Mouse (Mus musculus): Measurements from ENCODE around the gene Ak1. TPM values are rescaled to one million over a fixed set of nuclear protein-coding genes. Genes with fewer than 3 reads are reported as not detected.

Gene Ak1
- total and polyA plus RNA-seq, 3 experiments = 1.4 to 3.9 (median 1.5) TPM

DNA sequence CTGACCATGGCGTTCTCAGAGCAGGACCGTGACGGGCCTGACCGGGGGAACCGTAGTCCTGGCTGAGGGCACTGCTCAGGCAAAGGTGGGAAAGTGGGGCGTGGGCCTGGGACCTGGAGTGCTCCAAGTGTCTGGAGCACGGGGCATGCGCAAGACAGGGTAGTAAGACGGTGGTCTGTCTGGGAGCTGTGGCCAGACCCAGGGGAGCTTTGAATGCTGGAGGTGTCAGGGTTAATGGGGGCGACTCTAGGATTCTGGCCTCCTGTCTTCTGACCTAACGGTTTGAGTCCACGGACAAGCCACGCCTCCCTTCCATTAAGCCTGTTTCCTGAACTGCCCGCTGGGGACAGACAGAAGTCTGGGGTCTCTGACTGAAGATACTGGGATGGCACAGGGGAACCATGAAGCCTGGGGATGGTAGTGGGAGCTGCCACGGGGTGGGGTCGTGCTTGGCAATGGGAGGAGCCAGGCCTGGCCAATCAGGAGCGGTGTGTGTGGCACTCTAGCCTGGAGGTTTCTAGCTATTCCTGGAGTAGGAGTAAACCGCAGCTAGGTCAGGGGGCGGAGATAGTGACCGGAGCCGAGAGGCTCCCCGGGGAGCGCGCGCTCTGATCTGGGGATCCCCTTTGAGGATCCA is 13.3 kb upstream of the Ak1 start (continued):
- TF ChIP-seq CHD1 (IDR thresholded peaks at IDR 0.05; ENCODE audit: low read depth, low read length) (no peak; the same call in 1 of the 2 replicates), SIN3A (IDR thresholded peaks at IDR 0.05; ENCODE audit: low read length) (peak; percentile 75), BHLHE40 (IDR thresholded peaks at IDR 0.05; ENCODE audit: low read depth, low read length) (no peak; the same call in 1 of the 2 replicates), EP300 (IDR thresholded peaks at IDR 0.05; ENCODE audit: low read length) (no peak), NELFE (IDR thresholded peaks at IDR 0.05; ENCODE audit: low read depth, low read length) (0 out of 2 replicates have a peak, but pooled peaks have one; percentile 6), PAX5 (IDR thresholded peaks at IDR 0.05; ENCODE audit: low read length) (no peak), ZKSCAN1 (IDR thresholded peaks at IDR 0.05; ENCODE audit: borderline replicate concordance, low read depth, low read length) (no peak), ELF1 (IDR thresholded peaks at IDR 0.05; ENCODE audit: low read depth, low read length) (0 out of 2 replicates have a peak, but pooled peaks have one; percentile 28), MYC (IDR thresholded peaks at IDR 0.05; ENCODE audit: low read depth, low read length) (no peak), ZC3H11A (IDR thresholded peaks at IDR 0.05; ENCODE audit: low read depth, low read length) (no peak), CTCF (conservative IDR thresholded peaks at IDR 0.05 in 1 of 2, IDR thresholded peaks at IDR 0.05 in 1 of 2; ENCODE audit: low read depth in 2 of 2, low read length in 2 of 2) (peak in 1 of 2 experiments; percentile 0; a peak in 1 of 4 replicates), USF1 (IDR thresholded peaks at IDR 0.05; ENCODE audit: low read depth, low read length) (no peak), HCFC1 (IDR thresholded peaks at IDR 0.05; ENCODE audit: low read depth, low read length) (no peak; the same call in 1 of the 2 replicates), ZMIZ1 (IDR thresholded peaks at IDR 0.05; ENCODE audit: low read depth, low read length) (no peak), POLR2A (IDR thresholded peaks at IDR 0.05; ENCODE audit: low read depth, low read length) (peak; percentile 34; the same call in 1 of the 2 replicates), UBTF (IDR thresholded peaks at IDR 0.05; ENCODE audit: low read depth, low read length) (no peak)

GRCm38 (mm10) chr2:32608778-32609435 is 12.7 kb upstream of the Ak1 start:
- peaks cover 11 to 39% of the 10 kb centered on the region in 2 experiments for H3K4me1 ChIP-seq (ENCODE audit: control insufficient read depth in 1 of 2, insufficient read depth in 2 of 2)
- no peaks in the 10 kb centered on the region for H3K9me3 ChIP-seq (replicated peaks; ENCODE audit: low read length)
- H3K36me3 ChIP-seq (replicated peaks in 1 of 2; ENCODE audit: control insufficient read depth in 1 of 2, insufficient read depth in 1 of 2, low read length in 1 of 2) = peaks cover 4 to 29% of the 10 kb centered on the region in 2 experiments
- TF ChIP-seq ZMIZ1 (IDR thresholded peaks at IDR 0.05; ENCODE audit: low read depth, low read length) (no peak), ETS1 (conservative IDR thresholded peaks at IDR 0.05; ENCODE audit: low read depth, low read length) (no peak; the same call in 1 of the 2 replicates), MXI1 (IDR thresholded peaks at IDR 0.05; ENCODE audit: low read depth, low read length) (peak; percentile 4; the same call in 1 of the 2 replicates), SIN3A (IDR thresholded peaks at IDR 0.05; ENCODE audit: low read length) (peak; percentile 18; the same call in 1 of the 2 replicates), POLR2A (IDR thresholded peaks at IDR 0.05; ENCODE audit: low read depth, low read length) (0 out of 2 replicates have a peak, but pooled peaks have one; percentile 14), USF2 (conservative IDR thresholded peaks at IDR 0.05; ENCODE audit: low read depth, low read length) (no peak), NELFE (IDR thresholded peaks at IDR 0.05; ENCODE audit: low read depth, low read length) (no peak; the same call in 1 of the 2 replicates), E2F4 (IDR thresholded peaks at IDR 0.05; ENCODE audit: insufficient replicate concordance, low read depth, low read length) (no peak; the same call in 1 of the 2 replicates), MAZ (IDR thresholded peaks at IDR 0.05; ENCODE audit: low read depth, low read length) (peak; percentile 81; the same call in 1 of the 2 replicates)
- H3K79me2 ChIP-seq (replicated peaks; ENCODE audit: control insufficient read depth, extremely low read depth, insufficient read depth, poor library complexity, severe bottlenecking) = 0 out of 2 replicates have a peak, but pooled peaks cover 2% of the 10 kb centered on the region
- H3K27me3 ChIP-seq (replicated peaks) = no peaks in the 10 kb centered on the region
- in situ Hi-C loops (cut with MboI; ENCODE audit: low pct_ligation_motif_present, low pct_unique_long_range_greater_than_20kb, low sequenced_read_pairs) (no loop called here), dilution Hi-C loops (cut with MboI; ENCODE audit: extremely low pct_ligation_motif_present, extremely low pct_unique_long_range_greater_than_20kb, low sequenced_read_pairs) (no loop called here)
- peak overlapping the region; percentile 57 to 88 (median 87) for H3K4me3 ChIP-seq (replicated peaks in 1 of 3; ENCODE audit: low read depth in 2 of 3, low read length in 2 of 3, poor library complexity in 1 of 3)
- peak overlapping the region; percentile 85 for H3K4me2 ChIP-seq (ENCODE audit: insufficient read depth, low read depth, poor library complexity, severe bottlenecking)
- H3K9ac ChIP-seq (ENCODE audit: insufficient read depth, low read depth) = peak overlapping the region; percentile 66
- H3K27ac ChIP-seq (ENCODE audit: insufficient read depth, low read depth) = peak overlapping the region; percentile 91
- no peak for DNase-seq (ENCODE audit: extremely low read depth)

Data from CH12.LX (cell line).